Mouse (Mus musculus) kidney, postnatal 0 days (tissue): ENCODE data around the gene H6pd. TPM values are rescaled to one million over a fixed set of nuclear protein-coding genes. Genes with fewer than 3 reads are reported as not detected.

Experiments used
- ATAC-seq: fragments of 200-750 bp; cut with Nextera tagmentation; replicated peaks from 2 replicates; pipeline ENCODE4 v1.8.0; 2017; ENCODE audit warnings: low read depth, moderate number of reproducible peaks, moderate TSS enrichment, moderate library complexity; ENCODE audit not compliant: low FRiP score
- DNase-seq: peaks from one replicate; pipeline ENCODE4 v3.0.0-alpha.2; 2016; ENCODE audit warnings: low spot score
- H3K27ac ChIP-seq: fragments of 300-500 bp; sonication (generic); 2 replicates; pipeline ENCODE4 v1.5.1; 2014; ENCODE audit warnings: mild to moderate bottlenecking
- H3K27me3 ChIP-seq: fragments of 300-500 bp; sonication (generic); 2 replicates; pipeline ENCODE4 v1.6.1; 2014; ENCODE audit warnings: low read length, mixed read lengths; ENCODE audit not compliant: insufficient read depth
- H3K36me3 ChIP-seq: fragments of 300-500 bp; sonication (generic); 2 replicates; pipeline ENCODE4 v1.6.1; 2014; ENCODE audit warnings: low read length, mixed read lengths; ENCODE audit not compliant: insufficient read depth
- H3K4me1 ChIP-seq: fragments of 300-500 bp; sonication (generic); replicated peaks from 2 replicates; pipeline ENCODE4 v1.6.1; 2014; ENCODE audit warnings: antibody characterized with exemption, low read length, mixed read lengths; ENCODE audit not compliant: insufficient read depth
- H3K4me2 ChIP-seq: fragments of 300-500 bp; sonication (generic); 2 replicates; pipeline ENCODE4 v1.6.1; 2014; ENCODE audit warnings: mild to moderate bottlenecking, low read length, moderate library complexity, mixed read lengths
- H3K4me3 ChIP-seq: fragments of 300-500 bp; sonication (generic); replicated peaks from 2 replicates; pipeline ENCODE4 v1.5.1; 2014; ENCODE audit warnings: low read depth, low read length
- H3K9ac ChIP-seq: fragments of 300-500 bp; sonication (generic); 2 replicates; pipeline ENCODE4 v1.6.1; 2014; ENCODE audit warnings: low read depth, low read length
- H3K9me3 ChIP-seq: fragments of 300-500 bp; sonication (generic); replicated peaks from 2 replicates; pipeline ENCODE4 v1.6.1; 2016; ENCODE audit warnings: low read length, inconsistent platforms, mixed read lengths
- CTCF ChIP-seq: IDR thresholded peaks from 2 replicates; pipeline ENCODE4 v1.5.1; 2016; ENCODE audit warnings: antibody characterized with exemption, low read depth, mild to moderate bottlenecking, moderate library complexity
- WGBS: fragments of 180-500 bp; shearing (Covaris S2); extraction: QIAGEN DNeasy Blood & Tissue Kit; methylation state at CpG from one replicate; pipeline ENCODE4 v1.1.7; 2014; 5-methylcytosine and 5-hydroxymethylcytosine counted together
- polyA plus RNA-seq: library from polyadenylated mRNA; unstranded; fragments of >200 nt; fragmentation: Nextera tagmentation; extraction: Ambion mirVana; gene quantifications from 2 replicates; pipeline ENCODE4 v1.2.1, GENCODE M21; 2015

H6pd gene
- polyA plus RNA-seq, 1 experiment from 2014 or later, result 27.8 TPM

DNA sequence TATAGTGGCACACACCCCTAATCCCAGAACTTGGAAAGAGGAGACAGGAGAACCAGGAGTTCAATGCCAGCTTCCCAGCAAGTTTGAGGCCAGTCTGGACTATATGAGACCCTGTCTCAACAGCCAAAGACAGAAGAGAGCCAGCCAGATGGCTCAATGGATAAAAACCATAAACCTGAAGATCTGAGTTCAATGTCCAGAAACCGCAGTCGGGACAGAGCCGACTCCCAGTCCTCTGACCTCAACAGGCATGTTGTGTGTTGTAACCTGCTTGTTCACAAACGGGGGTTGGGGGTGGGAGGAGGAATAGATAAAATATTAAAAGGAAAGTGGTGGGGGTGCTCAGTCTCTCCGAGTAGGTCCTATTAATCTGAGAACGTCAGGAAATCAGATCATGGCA lies 43.6 kb downstream of the H6pd start:
- WGBS, result 49% methylated on average over 6 of the region's 6 CpGs
- Histone ChIP-seq H3K4me2 (no peak overlapping the region), H3K27ac (no peak overlapping the region), H3K4me3 (no peak overlapping the region), H3K9me3 (no peaks in the 10 kb centered on the region), H3K27me3 (no peaks in the 10 kb centered on the region), H3K4me1 (peaks cover 16% of the 10 kb centered on the region; the same call in 1 of the 2 replicates), H3K36me3 (no peaks in the 10 kb centered on the region), H3K9ac (no peak overlapping the region)
- DNase-seq (no peak), ATAC-seq (no peak)
- no peak for TF ChIP-seq CTCF

DNA sequence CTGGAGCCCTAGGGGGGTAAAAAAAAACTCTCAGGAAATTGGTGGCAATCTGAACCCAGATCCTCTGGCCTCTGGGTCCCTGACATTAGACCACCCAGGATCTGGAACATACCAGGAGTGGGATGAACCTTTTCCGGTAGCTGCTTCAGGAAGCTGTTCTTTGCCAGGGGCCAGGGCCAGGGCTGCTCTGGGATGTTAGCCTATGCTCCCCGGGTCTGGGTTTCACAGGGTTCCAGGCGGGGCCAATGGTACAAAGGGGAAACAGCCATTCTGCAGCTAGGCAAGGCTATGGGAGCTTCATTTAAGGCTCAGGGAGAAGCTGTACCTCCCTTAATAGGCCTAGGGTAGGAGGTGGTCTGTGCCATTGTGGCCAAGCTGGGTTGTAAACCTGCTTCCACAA lies 44.1 kb downstream of the H6pd start:
- Histone ChIP-seq H3K27ac (no peak overlapping the region), H3K4me2 (no peak overlapping the region), H3K4me3 (no peak overlapping the region), H3K9me3 (no peaks in the 10 kb centered on the region), H3K36me3 (no peaks in the 10 kb centered on the region), H3K27me3 (no peaks in the 10 kb centered on the region), H3K4me1 (peaks cover 16% of the 10 kb centered on the region; the same call in 1 of the 2 replicates), H3K9ac (no peak overlapping the region)
- TF ChIP-seq CTCF, result no peak
- WGBS, result 47% methylated on average over 3 of the region's 3 CpGs
- DNase-seq (no peak), ATAC-seq (no peak)

DNA sequence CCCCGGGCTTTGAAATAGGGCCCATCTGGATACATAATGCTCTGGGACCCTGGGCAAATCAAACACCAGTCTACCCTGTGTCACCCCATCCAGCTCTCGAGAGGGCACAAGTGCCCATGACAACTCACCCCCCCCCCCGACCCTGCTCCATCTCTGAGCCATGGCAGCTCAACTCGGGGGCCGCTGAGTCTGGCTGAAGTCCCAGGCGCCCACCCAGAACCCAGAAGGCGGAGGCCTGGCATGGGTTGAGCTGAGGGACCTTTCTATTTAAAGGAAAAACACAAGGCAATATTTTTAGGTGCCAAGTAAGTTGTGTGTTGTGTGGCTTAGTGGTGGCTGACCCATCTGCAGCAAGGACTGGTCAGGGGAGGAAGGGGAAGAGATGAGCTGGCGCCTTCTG lies 44.5 kb downstream of the H6pd start:
- no peak for TF ChIP-seq CTCF

DNA sequence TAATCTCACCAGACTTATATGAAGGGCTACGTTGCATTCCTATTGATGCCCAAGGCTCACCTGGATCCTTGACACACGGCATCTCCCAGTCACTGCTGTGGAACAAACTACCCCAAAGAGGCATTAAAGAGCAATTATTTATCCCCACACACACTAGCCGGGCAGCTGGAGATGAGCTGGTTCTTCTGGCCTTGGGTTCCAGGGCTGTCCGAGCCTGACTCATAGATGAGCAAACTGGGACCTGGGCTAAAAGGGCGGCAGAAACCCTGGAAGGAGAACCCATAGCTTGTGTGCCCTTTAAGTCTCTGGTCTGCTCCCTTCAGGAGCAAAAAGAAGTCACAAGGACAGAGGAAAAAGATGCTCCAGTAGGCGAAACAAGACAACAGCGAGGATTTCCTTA lies 48.4 kb downstream of the H6pd start:
- H3K4me2 ChIP-seq, result no peak overlapping the region
- H3K4me1 ChIP-seq, result peaks cover 2% of the 10 kb centered on the region; the same call in 1 of the 2 replicates
- no peaks in the 10 kb centered on the region for H3K36me3 ChIP-seq
- 89% methylated on average over 7 of the region's 7 CpGs for WGBS
- ATAC-seq (no peak), DNase-seq (no peak)
- no peak overlapping the region for H3K9ac ChIP-seq
- no peak overlapping the region for H3K27ac ChIP-seq
- no peak overlapping the region for H3K4me3 ChIP-seq
- 0 out of 2 replicates have a peak, but pooled peaks cover 6% of the 10 kb centered on the region for H3K27me3 ChIP-seq
- TF ChIP-seq CTCF, result no peak
- no peaks in the 10 kb centered on the region for H3K9me3 ChIP-seq

More for the DNA sequence above, 44.5 kb downstream of the H6pd start:
- H3K4me2 ChIP-seq, result no peak overlapping the region
- DNase-seq (no peak), ATAC-seq (no peak)
- H3K27ac ChIP-seq, result no peak overlapping the region
- H3K9ac ChIP-seq, result no peak overlapping the region
- no peak overlapping the region for H3K4me3 ChIP-seq
- 73% methylated on average over 8 of the region's 8 CpGs for WGBS
- no peaks in the 10 kb centered on the region for H3K27me3 ChIP-seq
- H3K36me3 ChIP-seq, result no peaks in the 10 kb centered on the region
- H3K9me3 ChIP-seq, result no peaks in the 10 kb centered on the region
- H3K4me1 ChIP-seq, result peaks cover 16% of the 10 kb centered on the region; the same call in 1 of the 2 replicates

DNA sequence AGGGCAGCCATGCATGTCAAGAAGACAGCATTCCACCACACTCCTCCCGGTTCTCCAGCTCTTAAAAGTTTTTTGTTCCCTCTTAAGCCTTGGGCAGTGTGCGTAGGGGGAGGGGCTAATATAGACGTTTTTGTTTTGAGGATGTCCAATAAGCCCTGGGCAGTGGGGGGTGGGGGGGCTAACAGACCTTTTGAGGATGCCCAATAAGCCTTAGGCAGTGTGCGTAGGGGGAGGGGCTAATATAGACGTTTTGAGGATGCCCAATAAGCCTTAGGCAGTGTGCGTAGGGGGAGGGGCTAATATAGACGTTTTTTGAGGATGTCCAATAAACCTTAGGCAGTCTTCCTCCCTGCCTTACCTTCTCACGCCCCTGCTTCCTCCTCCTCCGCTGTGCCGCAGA lies 49.0 kb downstream of the H6pd start:
- H3K9ac ChIP-seq, result no peak overlapping the region
- WGBS, result 53% methylated on average over 10 of the region's 10 CpGs
- ATAC-seq (no peak), DNase-seq (no peak)
- H3K27ac ChIP-seq, result no peak overlapping the region
- 0 out of 2 replicates have a peak, but pooled peaks cover 6% of the 10 kb centered on the region for H3K27me3 ChIP-seq
- no peak overlapping the region for H3K4me2 ChIP-seq
- no peak overlapping the region for H3K4me3 ChIP-seq
- no peak for TF ChIP-seq CTCF
- H3K9me3 ChIP-seq, result no peaks in the 10 kb centered on the region
- no peaks in the 10 kb centered on the region for H3K4me1 ChIP-seq
- H3K36me3 ChIP-seq, result no peaks in the 10 kb centered on the region

DNA sequence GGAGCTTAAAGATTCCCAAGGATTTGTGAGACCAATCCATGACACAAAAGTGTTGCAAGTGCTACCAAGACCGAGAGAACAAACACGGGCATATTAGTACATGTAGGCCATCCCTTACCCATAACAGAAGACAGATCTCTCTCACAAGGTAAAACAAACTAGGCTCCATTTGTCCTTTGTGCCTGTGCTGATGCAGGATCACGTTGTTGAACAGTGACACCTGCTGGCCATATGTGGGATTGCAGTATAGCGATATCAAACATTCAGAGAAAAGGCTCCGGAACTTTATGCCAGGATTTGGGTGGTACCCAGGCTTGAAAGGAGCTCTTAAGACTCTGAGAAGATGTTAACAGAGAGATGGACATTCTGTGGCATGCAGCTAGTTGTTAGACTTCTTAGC lies 50.3 kb downstream of the H6pd start:
- ATAC-seq (no peak), DNase-seq (peak; percentile 90)
- Histone ChIP-seq H3K36me3 (no peaks in the 10 kb centered on the region), H3K27me3 (0 out of 2 replicates have a peak, but pooled peaks cover 6% of the 10 kb centered on the region), H3K4me1 (no peaks in the 10 kb centered on the region), H3K4me3 (no peak overlapping the region), H3K4me2 (no peak overlapping the region), H3K9me3 (no peaks in the 10 kb centered on the region), H3K27ac (no peak overlapping the region), H3K9ac (no peak overlapping the region)
- peak; percentile 99 for TF ChIP-seq CTCF
- WGBS, result 2% methylated on average over 5 of the region's 5 CpGs

DNA sequence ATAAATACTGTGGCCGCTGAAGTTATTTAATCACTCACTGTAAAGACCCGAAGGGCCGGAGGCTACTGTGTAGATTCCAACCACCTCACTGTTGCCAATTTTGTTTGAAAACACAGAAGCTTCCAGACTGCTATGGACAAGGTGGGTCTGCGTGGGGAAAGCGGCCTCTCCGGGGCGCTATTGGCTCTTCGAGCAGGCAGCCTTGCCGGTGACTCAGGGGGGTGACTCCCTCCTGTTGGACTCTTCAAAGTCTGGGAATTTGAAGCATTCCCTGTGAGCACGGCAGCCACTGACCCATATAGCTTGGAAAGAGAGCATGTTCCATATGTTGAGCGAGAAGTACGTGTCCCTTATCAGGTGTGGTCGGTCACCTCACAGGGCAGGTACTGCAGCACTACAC lies 52.8 kb downstream of the H6pd start:
- H3K4me3 ChIP-seq, result no peak overlapping the region
- H3K36me3 ChIP-seq, result no peaks in the 10 kb centered on the region
- DNase-seq, result no peak
- 0 out of 2 replicates have a peak, but pooled peaks cover 6% of the 10 kb centered on the region for H3K27me3 ChIP-seq
- peak; percentile 16; the same call in 1 of the 2 replicates for TF ChIP-seq CTCF
- H3K4me2 ChIP-seq, result no peak overlapping the region
- 31% methylated on average over 13 of the region's 13 CpGs for WGBS
- H3K9me3 ChIP-seq, result no peaks in the 10 kb centered on the region
- H3K4me1 ChIP-seq, result no peaks in the 10 kb centered on the region
- no peak overlapping the region for H3K9ac ChIP-seq
- no peak for ATAC-seq
- H3K27ac ChIP-seq, result no peak overlapping the region
